Mouse (Mus musculus): ENCODE data around the gene Tmtc2.

The Tmtc2 gene

DNA sequence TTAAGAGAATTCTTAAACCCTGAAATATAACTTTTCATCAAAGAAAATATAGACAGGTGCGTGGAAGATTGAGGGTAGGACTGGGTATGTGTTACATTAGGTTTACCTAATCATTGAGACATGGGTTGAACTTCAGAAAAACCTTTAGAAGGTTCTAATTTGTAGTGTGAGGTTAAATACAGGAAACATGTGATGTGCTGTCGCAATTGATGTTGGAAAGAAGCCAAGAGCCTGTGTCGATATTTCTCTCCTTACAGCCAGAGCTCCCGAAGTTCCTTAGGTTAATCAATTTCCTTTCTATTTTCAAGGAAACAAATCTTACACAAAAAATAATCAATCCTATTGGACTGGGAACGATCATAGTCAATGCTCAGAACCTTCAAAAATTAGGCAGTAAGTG lies 261.3 kb downstream of the Tmtc2 start:
- no peak for DNase-seq (ENCODE audit: low read depth, low spot score)

DNA sequence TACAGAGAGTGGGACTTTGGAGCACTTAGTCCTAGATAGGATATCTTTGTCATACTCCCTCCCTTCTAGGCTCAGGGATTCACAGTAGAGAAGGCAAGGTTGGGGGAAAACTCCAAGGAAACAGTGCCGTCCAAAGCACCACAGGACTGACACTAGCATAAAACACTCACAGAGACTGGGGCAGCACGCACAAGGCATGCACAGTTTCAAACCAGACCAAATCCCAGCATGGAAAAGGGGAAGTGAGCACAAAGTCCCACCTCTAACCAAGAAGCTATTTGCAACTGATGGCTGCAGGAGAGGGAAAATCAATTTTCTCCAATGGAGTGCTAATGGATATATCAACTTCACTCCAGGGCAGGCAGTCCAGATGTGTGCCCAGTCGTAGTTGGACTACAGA lies 276.7 kb downstream of the Tmtc2 start:
- DNase-seq (ENCODE audit: low read depth, low spot score), result no peak

GRCm38 (mm10) chr10:105292961-105293360 lies 281.3 kb downstream of the Tmtc2 start:
- no peak for DNase-seq (ENCODE audit: low read depth, low spot score)

GRCm38 (mm10) chr10:105288472-105288871 lies 285.8 kb downstream of the Tmtc2 start:
- DNase-seq (ENCODE audit: low read depth, low spot score), result no peak

- no peak for DNase-seq (ENCODE audit: low read depth, low spot score)
These were observed 286.7 kb downstream of the Tmtc2 start for GRCm38 (mm10) chr10:105287575-105287974.

- no peak for DNase-seq (ENCODE audit: low read depth, low spot score)
These were observed 287.2 kb downstream of the Tmtc2 start for GRCm38 (mm10) chr10:105287064-105287463.

DNA sequence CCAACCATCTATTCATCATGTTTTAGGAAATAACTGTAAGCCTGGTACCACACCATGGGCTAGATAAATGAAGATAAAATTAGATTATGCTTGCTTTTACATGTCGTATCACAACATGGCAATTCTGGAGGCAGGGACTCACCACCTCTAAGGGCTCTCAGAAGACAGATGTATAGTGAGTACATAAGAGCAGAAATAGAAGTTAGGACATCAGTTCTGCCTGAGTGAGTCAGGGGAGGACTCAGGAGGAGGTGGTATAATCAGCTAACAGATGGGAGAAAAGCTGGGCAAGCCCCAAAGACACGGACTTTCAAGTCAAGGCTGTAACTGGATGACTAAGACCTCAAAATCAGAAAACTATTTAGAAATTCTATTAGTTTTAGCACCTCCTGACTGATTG lies 288.0 kb downstream of the Tmtc2 start:
- no peak for DNase-seq (ENCODE audit: low read depth, low spot score)

- DNase-seq (ENCODE audit: low read depth, low spot score), result no peak
These were observed 290.1 kb downstream of the Tmtc2 start for GRCm38 (mm10) chr10:105284171-105284570.

- DNase-seq (ENCODE audit: low read depth, low spot score), result no peak
These were observed 293.3 kb downstream of the Tmtc2 start for GRCm38 (mm10) chr10:105280933-105281332.

GRCm38 (mm10) chr10:105260053-105260452 lies 314.2 kb downstream of the Tmtc2 start:
- DNase-seq (ENCODE audit: low read depth, low spot score), result no peak

DNA sequence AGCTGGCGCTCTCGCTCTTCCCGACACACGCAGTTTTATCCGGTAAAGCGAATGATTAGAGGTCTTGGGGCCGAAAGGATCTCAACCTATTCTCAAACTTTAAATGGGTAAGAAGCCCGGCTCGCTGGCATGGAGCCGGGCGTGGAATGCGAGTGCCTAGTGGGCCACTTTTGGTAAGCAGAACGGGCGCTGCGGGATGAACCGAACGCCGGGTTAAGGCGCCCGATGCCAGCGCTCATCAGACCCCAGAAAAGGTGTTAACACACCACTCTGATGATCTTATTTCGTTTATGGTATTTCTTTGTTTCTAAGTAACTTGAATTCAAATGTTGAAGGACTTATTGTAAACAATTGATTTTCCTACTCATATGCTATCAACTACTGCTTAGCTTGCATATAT lies 336.0 kb downstream of the Tmtc2 start:
- DNase-seq (ENCODE audit: low read depth, low spot score), result peak; percentile 46

- no peak for DNase-seq (ENCODE audit: low read depth, low spot score)
These were observed 341.4 kb downstream of the Tmtc2 start for GRCm38 (mm10) chr10:105232864-105233263.

DNA sequence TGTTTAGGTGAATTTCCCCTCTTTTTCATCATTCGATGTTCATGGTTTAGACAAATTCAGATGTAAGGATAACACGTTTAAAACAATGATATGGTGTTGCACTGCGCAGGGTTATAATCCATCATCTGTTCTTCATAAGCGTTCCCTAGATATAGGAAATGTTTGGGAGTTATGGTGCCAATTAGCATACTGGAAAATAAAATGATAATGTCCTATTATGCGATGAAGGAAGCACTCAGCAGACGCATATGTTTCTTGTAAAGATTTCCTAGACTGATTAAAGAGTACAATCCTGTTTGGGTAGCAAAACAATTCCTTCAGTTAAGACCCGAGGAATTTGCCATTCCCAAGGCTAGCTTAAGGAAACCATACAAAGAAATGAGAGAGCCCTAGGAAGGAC lies 343.8 kb downstream of the Tmtc2 start:
- no peak for DNase-seq (ENCODE audit: low read depth, low spot score)

GRCm38 (mm10) chr10:105228623-105229022 lies 345.6 kb downstream of the Tmtc2 start:
- DNase-seq (ENCODE audit: low read depth, low spot score), result no peak

DNA sequence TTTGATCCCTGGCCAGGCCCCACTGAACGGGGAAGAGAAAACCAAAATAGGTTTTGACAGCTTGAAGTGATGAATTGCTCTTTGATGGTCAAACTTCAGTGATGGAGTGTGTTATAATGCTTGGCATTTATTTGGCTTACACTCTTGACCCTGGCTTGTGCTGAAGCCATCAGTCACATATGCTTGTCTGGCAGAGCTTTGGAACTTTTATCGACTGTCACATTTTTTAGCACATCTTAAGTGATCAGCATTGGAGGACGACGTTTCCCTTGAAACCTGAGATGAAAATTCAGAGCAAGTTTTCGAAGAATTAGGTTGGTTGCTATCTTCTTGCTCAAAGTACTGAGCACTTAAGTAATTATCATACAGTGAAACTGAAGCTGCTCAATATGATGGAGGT lies 346.6 kb downstream of the Tmtc2 start:
- no peak for DNase-seq (ENCODE audit: low read depth, low spot score)

DNA sequence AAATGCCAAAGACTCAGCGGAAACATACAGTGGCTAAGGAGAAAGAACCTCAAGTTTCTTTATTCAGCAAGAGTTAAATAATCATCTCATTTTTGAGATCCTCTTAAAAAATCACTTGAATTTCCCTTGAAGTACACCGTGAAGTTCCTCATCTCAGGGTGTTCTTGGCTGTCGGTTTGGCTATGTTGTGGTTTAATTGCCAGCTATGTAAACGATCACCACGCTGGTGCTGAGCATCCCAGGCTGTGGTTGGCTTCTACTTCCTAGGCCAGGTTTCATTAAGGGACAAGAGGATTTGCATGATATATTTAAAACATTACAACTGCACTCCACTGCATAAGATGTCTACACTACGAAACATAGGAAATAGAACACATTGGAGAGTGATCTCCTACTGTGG lies 348.5 kb downstream of the Tmtc2 start:
- DNase-seq (ENCODE audit: low read depth, low spot score), result no peak

DNA sequence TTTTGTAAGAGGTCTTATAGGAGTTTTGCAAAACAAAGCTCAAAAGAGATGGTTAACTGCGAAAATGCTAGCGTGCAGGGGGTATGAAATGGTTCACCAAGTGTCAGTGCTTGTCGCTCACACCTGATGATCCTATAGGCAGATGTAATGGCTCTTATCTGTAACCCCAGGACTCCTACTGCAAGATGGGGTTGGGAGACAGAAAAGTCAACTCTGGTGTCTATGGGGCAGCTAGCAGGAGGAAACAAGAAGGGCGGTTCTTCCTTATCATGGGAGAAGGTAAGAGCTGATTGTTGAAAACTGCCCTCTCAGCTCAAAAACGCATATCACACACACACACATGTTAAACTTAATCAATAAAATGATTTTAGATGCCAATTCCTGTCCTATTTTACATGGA lies 351.3 kb downstream of the Tmtc2 start:
- DNase-seq (ENCODE audit: low read depth, low spot score), result no peak

DNA sequence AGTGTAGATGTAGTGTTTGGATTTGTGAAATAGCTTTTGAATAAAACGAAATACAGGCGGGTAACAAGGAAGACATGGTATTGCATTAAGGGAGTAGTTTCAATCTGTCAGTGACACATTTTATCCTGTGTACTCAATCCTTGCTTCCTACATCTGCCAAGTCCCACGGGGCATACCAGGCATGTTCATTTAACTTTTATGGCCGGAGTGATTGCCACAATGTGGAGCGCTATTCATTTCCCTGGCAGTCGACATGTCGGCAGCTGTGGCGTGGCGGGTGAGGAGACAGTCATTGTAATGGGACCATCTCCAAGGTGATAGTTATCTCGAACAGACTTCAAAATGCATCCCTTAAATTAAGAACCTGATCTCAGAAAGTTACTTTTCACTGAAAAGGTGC lies 372.8 kb downstream of the Tmtc2 start:
- DNase-seq (ENCODE audit: low read depth, low spot score), result no peak

GRCm38 (mm10) chr10:105200678-105201077 lies 373.6 kb downstream of the Tmtc2 start:
- no peak for DNase-seq (ENCODE audit: low read depth, low spot score)

DNA sequence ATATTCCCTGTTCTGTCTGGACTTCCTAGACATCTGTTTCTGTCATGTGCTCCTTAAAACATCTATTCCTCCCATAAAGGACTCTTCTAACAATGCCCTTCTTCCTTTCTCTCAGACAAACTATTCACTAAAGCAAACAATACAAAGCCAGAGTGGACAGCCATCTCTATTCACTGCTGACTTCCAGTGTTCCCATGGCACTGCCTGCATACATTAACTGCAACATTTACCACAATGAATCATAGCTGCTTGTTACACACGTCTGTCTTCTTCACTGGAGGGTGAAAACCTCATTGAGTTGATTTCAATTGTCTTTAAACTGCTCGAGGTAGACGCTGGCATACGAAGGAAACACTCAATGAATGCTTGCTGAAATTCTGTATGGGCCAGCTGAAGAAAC lies 374.2 kb downstream of the Tmtc2 start:
- no peak for DNase-seq (ENCODE audit: low read depth, low spot score)

DNA sequence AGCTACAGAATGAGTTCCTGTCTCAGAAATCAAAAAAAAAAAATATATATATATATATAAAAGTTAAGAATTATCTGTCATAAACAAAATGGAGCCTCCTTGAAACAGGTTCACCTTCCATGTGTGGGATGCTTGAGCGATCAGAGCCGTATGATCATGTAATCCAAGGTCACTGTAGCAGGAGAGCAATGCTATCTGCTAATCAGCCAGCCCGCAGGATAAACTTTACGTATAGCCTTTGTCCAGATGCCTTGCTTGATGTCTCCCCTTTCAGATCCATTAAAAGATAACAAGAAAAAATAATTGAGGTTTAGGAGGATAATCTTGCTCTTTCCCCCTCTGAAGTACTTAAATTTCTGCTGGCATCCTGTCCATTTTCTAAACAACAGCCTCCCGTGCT lies 374.7 kb downstream of the Tmtc2 start:
- DNase-seq (ENCODE audit: low read depth, low spot score), result no peak

GRCm38 (mm10) chr10:105195377-105195776 lies 378.9 kb downstream of the Tmtc2 start:
- no peak for DNase-seq (ENCODE audit: low read depth, low spot score)

GRCm38 (mm10) chr10:105193756-105194460 lies 380.3 kb downstream of the Tmtc2 start:
- no peak for DNase-seq (ENCODE audit: low read depth, low spot score)

DNA sequence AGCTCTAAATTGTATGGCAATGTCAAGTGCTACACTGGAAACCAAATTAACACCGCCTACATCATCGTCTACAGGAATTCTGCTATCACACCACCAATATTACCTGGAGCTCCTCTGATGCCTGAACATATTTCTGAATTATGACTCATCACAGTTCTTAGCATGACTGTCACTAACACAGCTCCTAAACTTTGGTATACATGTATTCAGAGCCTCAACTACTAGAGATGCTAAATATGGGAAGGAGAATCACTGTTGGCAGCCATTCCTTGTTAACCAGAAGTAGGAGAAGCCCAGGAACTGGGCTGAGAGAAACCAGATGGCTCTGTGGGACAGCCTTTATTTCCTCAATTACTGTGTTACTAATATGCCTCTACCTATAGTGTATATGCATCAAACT lies 382.2 kb downstream of the Tmtc2 start:
- no peak for DNase-seq (ENCODE audit: low read depth, low spot score)

All from c-Kit-negative CD71-positive TER-119-positive erythroid progenitor cells, embryonic 14.5 days (primary cell).